Mouse (Mus musculus) brown adipose tissue, adult 24 weeks (tissue): ENCODE data around the gene Calhm1. TPM values are rescaled to one million over a fixed set of nuclear protein-coding genes. Genes with fewer than 3 reads are reported as not detected.

Source experiments
- H3K27ac ChIP-seq: fragments of 200-500 bp; replicated peaks from 2 replicates; pipeline ENCODE4 v1.5.1; 2012; ENCODE audit warnings: low read depth, mild to moderate bottlenecking, low read length
- H3K4me1 ChIP-seq: fragments of 200-500 bp; 2 replicates; pipeline ENCODE4 v1.6.1; 2012; ENCODE audit warnings: low read length, mixed read lengths; ENCODE audit not compliant: control insufficient read depth, insufficient read depth, insufficient read length
- H3K4me3 ChIP-seq: fragments of 200-500 bp; 2 replicates; pipeline ENCODE4 v1.5.1; 2012; ENCODE audit warnings: low read depth, mild to moderate bottlenecking, low read length, moderate library complexity; ENCODE audit not compliant: insufficient read depth
- polyA plus RNA-seq: library from polyadenylated mRNA; stranded (reverse); fragments of >200 nt; gene quantifications from 2 replicates; pipeline ENCODE4 v1.2.4, GENCODE M21; 2012; ENCODE audit not compliant: missing spikeins, insufficient read depth, insufficient read length

Calhm1 gene
- polyA plus RNA-seq, 1 experiment = not detected

DNA sequence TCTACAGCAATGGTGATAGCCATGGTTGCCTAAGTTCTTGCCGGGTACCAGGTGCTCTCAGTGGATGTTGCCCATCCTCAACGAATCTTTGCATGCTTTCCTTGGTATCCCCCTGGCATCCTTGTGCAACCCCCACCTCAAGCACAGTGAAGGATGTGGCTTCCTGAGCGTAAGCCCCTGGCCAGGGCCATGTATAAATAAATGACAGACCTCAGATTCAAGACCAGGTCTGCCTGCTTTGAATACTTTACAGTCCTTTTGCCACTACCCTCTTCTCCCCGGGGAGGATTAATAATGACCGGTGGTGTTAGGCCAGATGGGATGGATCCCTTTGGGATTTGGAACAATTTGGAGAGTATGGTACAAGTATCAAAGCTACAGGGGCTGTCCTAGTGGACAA is 7.9 kb downstream of the Calhm1 start:
- no peak overlapping the region; the same call in 1 of the 2 replicates for H3K4me3 ChIP-seq
- peaks cover 10% of the 10 kb centered on the region for H3K4me1 ChIP-seq
- H3K27ac ChIP-seq = no peak overlapping the region

- H3K4me3 ChIP-seq = no peak overlapping the region
- no peak overlapping the region for H3K27ac ChIP-seq
- peaks cover 10% of the 10 kb centered on the region for H3K4me1 ChIP-seq
Measured at GRCm38 (mm10) chr19:47135568-47135967, 8.5 kb downstream of the Calhm1 start.

DNA sequence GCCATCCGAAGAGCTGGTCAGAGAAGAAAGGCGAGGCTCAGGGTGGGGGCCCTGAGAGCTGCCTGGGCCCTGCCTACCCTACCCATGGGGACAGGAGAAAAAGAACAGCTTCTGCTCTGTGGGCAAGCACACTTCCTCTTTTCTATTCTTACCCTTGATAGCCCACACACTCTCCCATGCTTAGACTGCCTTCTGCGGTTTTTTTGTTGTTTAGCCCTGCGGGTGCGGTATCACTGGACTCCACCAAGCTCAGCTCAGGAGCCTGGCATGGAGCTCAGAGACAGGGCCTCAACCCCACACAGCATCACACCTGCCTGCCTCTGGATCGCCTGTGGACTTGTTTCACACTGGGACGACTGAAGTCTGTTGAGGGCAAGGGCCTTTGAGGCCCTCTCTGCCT is 10.9 kb downstream of the Calhm1 start:
- peaks cover 10% of the 10 kb centered on the region for H3K4me1 ChIP-seq
- no peak overlapping the region for H3K4me3 ChIP-seq
- H3K27ac ChIP-seq = no peak overlapping the region

DNA sequence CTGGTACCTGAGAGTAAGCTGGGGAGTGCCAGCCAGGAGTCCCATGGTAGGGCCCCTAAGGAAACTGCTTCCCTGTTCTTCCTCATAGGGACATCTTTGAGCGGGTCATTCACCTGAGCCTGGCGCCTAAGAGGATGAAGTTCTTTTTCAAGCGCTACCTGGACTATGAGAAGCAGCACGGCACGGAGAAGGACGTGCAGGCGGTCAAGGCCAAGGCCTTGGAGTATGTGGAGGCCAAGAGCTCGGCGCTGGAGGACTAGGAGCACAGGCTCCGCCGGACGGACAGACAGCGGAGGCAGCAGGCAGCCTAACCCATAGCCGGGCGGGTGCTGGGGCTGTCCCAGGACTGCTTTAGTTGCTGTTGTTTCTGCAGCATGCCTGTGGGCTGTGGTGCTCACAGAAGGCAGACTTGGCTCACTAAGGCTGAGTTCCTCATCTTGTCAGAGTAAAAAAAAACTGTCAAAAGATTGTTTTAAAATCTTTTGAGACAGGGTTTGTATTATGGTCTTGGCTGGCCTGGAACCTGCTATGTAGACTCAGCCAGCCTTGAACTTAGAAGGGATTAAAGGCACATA is 13.4 kb downstream of the Calhm1 start:
- Histone ChIP-seq H3K27ac (no peak overlapping the region), H3K4me3 (no peak overlapping the region), H3K4me1 (peaks cover under 1% of the 10 kb centered on the region; the same call in 1 of the 2 replicates)

- Histone ChIP-seq H3K4me1 (no peaks in the 10 kb centered on the region), H3K4me3 (no peak overlapping the region), H3K27ac (no peak overlapping the region)
Measured at GRCm38 (mm10) chr19:47128835-47129234, 15.2 kb downstream of the Calhm1 start.

DNA sequence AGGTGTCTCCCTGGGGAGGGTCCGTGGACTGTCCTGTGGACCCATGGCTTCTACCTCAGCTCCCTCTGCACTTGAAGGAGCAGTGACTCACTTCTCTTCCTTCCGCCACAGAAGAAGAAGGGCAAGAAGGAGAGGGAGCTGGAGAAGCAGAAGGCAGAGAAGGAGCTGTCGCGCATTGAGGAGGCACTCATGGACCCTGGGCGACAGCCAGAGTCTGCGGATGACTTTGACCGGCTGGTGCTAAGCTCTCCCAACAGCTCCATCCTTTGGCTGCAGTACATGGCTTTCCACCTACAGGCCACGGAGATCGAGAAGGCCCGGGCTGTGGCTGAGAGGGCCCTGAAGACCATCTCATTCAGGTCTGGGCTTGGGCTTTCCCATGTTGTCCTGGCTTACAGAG is 15.9 kb downstream of the Calhm1 start:
- Histone ChIP-seq H3K4me3 (no peak overlapping the region), H3K4me1 (no peaks in the 10 kb centered on the region), H3K27ac (no peak overlapping the region)

DNA sequence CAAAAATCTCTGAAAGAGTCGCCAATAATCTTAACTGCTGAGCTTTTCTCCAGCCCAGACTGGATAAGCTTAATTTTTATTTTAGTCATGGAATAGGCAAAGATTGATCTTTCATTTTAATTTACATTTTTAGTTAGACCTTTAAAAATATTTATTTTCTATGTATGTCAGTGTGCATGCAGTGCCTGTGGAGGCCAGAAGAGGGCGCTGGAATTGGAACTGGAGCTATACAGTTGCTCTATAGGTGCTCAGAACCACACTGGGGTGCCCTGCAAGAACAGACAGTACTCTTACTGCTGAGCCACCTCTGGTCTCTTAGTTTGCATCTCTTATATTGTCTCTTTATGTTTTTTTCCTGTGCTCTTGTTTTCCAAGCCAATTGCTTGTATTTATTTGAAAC is 21.3 kb downstream of the Calhm1 start:
- Histone ChIP-seq H3K27ac (no peak overlapping the region), H3K4me3 (no peak overlapping the region), H3K4me1 (no peaks in the 10 kb centered on the region)

GRCm38 (mm10) chr19:47121054-47121453 is 23.0 kb downstream of the Calhm1 start:
- Histone ChIP-seq H3K27ac (no peak overlapping the region), H3K4me1 (no peaks in the 10 kb centered on the region), H3K4me3 (no peak overlapping the region)

DNA sequence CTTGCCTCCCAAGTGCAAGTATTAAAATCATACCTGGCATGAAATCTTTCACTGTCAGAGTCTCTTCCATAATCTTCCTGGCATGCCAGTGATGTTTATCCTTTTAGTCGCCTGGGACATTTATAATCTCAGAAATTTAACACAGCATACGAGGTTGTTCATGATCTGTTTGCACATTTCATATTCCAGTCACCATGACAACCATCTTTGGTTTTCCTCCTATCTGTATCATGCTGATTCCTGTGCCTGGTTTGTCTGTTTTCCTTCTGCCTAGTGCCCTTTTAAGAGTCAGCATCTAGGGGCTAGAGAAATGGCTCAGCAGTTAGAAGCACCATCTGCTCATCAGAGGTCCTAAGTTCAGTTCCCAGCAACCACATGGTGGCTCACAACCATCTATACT is 25.4 kb downstream of the Calhm1 start:
- no peak overlapping the region for H3K27ac ChIP-seq
- no peaks in the 10 kb centered on the region for H3K4me1 ChIP-seq
- H3K4me3 ChIP-seq = no peak overlapping the region

DNA sequence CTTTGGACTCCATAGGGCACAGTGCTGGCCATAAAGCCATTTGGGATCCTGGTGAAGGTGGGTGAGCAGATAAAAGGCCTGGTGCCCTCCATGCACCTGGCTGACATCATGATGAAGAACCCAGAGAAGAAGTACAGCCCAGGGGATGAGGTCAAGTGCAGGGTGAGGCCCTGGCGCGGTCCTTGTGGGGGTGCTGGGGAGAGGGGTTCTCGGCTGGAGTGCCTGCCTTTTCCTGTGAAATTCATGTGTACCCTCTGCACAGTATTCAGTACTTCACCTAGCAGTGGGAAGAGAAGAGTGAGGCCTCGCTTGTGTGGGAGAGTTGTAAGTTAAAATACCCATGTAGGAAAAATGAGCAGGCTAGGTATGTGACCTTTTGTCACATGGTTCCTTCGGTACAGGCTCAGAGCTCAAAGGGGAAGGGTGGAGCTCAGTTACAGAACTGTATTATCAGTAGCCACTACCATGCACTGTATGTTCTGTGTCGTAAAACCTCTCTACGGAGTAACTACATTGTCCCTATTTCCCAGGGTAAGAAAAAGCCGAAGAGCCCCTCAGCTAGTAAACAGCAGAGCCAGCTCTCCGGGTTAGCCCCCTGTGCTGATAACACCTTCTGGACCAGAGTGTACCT is 39.3 kb downstream of the Calhm1 start:
- Histone ChIP-seq H3K4me3 (no peak overlapping the region), H3K27ac (no peak overlapping the region), H3K4me1 (no peaks in the 10 kb centered on the region)

DNA sequence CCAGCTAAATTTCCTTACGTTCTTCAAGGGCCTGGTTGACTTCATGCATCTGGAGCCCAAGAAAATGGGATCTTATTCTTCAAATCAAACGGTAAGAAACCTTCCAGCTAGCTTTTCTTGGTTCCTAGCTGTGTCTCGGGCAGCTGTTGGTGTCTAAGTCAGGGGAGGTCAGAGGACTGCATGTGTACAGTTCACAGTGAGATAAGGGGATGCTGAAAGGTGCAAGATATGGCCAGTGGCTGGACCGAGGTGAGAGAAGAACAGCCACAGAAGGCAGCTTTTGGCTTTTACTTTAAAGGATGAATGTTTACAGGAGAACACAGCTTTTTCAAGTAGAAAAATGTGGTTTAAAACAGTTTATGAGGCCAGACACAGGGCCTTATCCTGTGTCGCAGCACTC is 43.0 kb downstream of the Calhm1 start:
- Histone ChIP-seq H3K4me1 (no peaks in the 10 kb centered on the region), H3K27ac (no peak overlapping the region), H3K4me3 (no peak overlapping the region)

Other genes with a start within 250 kb of the Calhm1 start
- gene Ina, start 129.6 kb downstream of the Calhm1 start, polyA plus RNA-seq = not detected in 2 replicates
- 31.8 and 36.0 TPM in 2 replicates for gene Nt5c2, start 129.1 kb downstream of the Calhm1 start, polyA plus RNA-seq
- 1.5 and 2.5 TPM in 2 replicates for gene Pcgf6, start 93.3 kb downstream of the Calhm1 start, polyA plus RNA-seq
- gene Taf5, start 76.5 kb downstream of the Calhm1 start, polyA plus RNA-seq = 1.4 and 2.2 TPM in 2 replicates
- 3,706 and 4,472 TPM in 2 replicates for gene Usmg5, start 53.6 kb downstream of the Calhm1 start, polyA plus RNA-seq
- 3.2 and 5.5 TPM in 2 replicates for gene Pdcd11, start 53.5 kb downstream of the Calhm1 start, polyA plus RNA-seq
- gene Calhm2, start 6.0 kb downstream of the Calhm1 start, polyA plus RNA-seq = 1.6 and 1.7 TPM in 2 replicates
- not detected in 2 replicates for gene Calhm3, start 13.5 kb upstream of the Calhm1 start, polyA plus RNA-seq
- 5.7 and 5.8 TPM in 2 replicates for gene Neurl1a, start 34.6 kb upstream of the Calhm1 start, polyA plus RNA-seq